Mouse (Mus musculus) testis, postnatal 14 days (tissue): ENCODE measurements around the gene Slmap.
A peak's percentile ranks its signal among the peaks of the same experiment; 100 is the strongest.

Experiments used
- DNase-seq: peaks from one replicate; pipeline ENCODE4 v3.0.0; 2021; ENCODE audit warnings: low spot score

Slmap gene

GRCm38 (mm10) chr14:26476391-26476790 lies 58.3 kb downstream of the Slmap start:
- DNase-seq, result no peak

- DNase-seq, result no peak
Measured at GRCm38 (mm10) chr14:26467974-26468373, 66.8 kb downstream of the Slmap start.

DNA sequence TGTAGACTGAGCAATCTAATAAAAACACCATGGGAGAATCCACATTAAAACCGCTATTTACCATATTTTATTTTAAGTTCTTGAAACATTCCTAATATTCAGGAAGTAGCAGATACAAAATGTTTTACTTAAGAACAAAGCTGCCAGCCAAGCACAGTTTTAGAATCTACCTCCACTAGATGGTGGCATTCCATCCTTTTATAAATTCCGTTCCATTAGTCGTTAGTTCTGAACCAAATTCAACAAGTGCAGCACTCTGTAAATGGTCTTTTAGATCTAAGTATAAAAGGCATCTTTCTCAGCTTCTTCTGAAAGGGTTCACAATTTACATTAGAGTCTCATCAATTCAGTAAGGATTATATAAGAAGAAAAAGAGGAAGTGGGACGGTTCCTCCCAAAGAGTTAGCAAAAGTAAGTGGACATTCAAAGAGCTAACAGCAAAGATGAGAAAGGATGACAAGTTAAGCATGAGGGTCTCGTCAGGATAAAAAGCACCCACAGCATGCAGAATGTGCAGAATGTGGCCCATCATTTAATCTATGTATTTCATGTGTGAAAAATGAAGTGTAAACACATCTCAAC lies 68.1 kb downstream of the Slmap start:
- no peak for DNase-seq

DNA sequence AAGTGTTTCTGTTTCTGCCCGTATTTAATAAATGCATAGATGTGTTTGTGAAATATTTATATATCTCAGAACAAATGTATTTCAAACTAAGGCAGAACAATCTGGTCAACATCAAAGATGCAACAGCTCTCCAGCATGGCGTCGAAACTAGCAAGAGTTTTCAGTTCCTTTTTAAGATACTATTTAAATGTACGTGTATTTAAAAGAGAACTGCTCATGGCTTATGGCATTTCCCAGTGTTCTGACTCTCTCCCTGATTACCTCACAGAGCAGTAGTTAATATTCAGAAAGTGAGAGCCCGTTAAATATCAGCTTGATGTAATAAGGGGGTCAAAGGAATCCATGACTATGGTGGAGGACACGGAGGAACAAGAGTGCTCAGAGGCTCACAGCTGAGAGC lies 68.8 kb downstream of the Slmap start:
- no peak for DNase-seq

DNA sequence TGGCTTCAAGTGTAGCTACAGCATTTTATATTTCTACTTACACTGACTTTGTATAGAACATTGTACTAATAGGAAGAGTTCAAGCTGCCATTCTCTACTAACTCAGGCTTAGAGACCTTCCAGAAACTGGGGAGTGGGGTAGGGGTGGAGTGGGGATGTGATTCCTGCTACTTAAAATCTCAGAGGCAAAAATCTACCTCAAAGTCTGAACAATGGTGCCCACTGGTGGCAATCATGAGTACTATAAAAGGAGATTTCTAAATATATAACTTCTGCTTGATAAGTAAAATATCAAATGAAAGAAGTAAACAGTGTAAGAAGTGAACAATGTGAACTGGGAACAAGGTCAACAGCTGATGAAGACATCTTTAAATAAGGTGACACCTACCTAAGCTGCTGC lies 75.2 kb downstream of the Slmap start:
- no peak for DNase-seq

DNA sequence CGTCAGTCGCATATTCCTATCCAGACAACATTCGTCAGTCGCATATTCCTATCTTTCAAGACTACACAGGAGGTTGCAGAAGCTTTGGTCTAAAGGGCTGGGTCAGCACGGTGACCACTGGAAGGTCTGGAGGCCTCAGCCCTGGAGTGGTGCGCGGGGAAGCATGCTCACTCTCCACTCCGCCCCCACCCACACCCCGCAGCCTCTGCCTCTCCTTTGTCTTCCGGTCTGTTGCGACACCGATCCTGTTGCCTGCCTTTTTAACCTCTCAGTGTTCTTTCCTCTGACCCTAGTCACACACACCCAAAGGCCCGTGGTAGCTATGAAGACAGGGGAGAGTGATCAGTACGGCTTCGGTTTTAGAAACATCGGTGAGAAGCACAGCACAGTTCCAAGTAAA lies 79.9 kb downstream of the Slmap start:
- DNase-seq, result no peak

GRCm38 (mm10) chr14:26450036-26450800 lies 84.5 kb downstream of the Slmap start:
- DNase-seq, result peak; percentile 78

DNA sequence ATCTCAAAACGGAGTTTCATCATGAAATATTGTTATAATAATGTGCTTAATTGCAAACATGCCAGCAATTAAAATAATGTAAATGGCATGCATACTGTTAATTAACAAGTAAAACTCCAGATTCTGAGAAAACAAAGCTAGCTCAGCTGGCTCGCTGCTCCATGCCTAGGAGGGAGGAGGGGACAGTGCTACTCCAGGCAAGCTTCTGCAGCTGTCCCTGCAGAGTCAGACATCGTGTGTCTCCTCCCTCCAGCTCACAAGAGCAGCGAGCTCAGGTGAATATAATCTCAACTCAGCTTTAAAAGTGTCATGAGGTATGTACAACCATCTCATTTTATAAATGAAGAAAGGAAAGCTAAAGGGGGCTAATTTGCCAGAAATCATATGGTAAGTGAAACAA lies 86.2 kb downstream of the Slmap start:
- DNase-seq, result no peak

DNA sequence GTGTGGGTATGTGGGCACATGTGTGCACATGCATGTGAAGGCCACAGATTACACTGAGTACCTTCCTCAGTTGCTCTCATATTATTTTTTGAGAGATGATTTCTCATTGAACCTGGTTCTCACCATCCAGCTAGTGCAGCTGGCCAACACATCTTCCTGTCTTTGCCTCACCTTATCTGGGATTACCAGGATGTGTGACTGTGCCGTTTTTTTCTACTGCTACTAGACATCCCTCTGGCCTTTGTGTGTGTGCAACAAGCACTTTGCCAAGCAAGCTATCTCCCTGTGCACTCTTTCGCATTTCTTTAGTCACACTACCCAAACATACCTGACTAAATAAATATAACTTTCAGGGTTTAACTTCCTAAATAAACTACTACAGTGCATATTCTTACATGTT lies 87.5 kb downstream of the Slmap start:
- no peak for DNase-seq

DNA sequence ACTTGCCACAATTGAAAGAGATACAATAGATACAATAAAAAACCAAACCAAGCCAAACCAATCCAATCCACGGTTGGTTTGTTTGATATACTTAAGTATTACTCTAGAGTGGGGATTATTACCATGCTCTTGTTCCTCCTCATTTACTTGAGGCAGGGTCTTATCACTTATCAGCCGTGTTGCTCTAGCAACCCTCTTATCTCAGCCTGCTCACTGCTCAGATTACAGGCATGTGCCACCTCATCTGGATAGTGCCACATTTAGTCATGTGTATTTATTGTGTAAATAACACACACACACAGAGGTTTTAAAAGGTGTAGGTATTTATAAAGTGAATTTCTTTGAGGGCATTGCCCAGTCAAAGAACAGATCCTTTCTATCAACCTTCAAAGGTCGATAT lies 88.2 kb downstream of the Slmap start:
- no peak for DNase-seq

DNA sequence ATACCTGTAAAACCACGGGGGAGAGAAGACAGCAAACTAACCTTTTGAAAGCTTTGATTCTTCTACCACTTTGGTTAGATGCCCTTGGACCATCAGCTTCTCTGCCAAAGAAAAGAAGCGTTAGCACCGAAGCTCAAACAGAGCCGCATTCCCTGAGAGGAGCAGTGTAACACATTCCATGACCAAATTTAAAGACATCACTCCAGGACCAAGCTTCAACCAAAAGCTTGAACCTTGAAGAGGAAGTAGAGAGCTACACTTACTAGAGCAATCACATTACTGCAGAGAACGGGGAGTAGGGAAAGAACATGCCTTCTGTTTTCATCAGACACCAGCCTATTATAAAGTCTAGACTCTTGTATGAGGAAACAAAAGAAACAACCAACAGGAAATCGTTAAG lies 92.2 kb downstream of the Slmap start:
- no peak for DNase-seq

DNA sequence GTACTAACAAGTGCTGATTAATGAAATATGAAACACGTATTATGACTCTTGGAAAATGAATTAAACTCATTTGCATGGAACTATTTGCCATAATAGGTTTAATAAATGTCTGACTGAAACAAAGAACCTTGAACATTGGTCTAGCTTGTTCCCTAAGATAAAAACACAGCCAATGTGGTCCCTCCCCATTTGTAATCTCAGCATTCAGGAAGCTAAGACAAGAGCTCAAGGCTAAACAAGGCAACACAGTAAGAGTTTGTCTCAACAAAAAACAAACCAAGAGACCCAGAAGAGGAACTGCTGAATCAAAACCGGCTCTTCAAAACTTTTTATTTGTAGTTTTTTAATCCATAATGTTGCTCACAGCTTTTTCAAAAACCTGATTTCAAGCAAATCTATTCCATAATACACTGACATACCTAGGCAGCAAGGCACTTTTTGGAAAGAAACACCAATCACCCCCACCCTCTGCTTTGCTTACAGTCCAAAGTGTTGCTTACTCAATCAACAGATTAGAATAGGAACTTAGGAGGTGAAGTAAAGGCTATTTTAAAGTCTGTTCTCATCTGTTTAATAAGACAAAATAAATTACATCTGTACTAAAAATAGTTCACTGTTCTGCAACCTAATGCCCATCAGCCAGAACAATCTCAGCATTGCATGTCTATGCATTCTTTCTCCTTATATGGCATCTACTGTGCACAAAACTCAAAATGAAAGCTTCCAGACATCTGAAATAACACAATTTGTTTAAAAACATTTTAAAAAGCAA lies 93.5 kb downstream of the Slmap start:
- peak; percentile 69 for DNase-seq

DNA sequence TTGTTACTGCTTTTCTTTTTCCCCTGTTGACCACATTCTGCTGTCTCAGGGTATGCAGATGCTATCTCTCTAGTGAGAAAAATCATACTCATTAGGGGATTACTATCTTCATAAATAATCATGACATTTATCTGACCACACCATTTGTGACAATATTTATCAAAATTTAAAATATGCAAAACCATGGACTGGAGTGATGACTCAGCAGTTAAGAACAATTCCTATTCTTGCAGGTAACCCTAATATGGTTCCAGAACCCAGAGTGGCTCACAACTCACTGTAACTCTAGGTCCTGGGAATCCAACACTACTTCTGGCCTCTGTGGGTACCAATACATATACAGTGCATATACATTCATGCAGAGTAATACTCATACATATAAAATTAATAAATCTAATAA lies 94.7 kb downstream of the Slmap start:
- DNase-seq, result no peak

- DNase-seq, result no peak
Measured at GRCm38 (mm10) chr14:26437771-26438170, 97.0 kb downstream of the Slmap start.

- no peak for DNase-seq
Measured at GRCm38 (mm10) chr14:26436304-26436703, 98.4 kb downstream of the Slmap start.

DNA sequence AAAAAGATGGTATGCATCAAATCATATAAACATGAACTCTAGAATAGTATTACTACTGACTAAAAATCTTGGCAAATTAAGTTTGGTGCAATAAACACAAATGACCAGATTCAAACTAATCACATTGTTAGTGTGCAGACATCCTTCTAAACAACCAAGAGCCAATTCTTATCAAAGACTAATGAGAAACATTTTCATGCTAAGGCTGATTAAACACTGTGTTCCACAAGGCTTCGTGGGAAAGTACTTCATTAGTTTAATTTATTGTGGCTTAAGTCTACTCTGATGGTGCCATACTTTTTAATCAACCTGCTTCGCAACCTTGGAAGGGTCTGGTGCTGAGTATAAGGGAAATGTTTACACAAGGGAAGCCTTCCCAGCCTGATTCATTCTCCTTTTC lies 102.4 kb downstream of the Slmap start:
- DNase-seq, result no peak

DNA sequence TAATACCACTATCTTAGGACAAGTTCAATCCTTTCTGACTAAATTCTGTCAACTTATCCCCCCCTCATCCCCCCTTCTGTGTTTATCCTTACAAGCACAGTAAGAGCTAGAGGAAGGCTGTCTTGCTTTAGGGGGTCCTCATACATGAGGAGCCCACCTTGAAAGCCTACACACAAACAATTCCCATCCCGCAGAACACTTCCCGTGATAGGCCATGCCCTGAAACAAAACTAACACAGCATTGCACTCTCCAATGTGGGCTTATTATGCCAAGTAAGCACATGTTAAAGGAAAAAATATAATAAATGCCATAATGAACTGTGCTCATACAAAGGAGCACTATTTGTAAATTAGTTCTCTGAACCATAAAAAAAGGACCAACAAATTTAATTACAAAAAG lies 102.8 kb downstream of the Slmap start:
- DNase-seq, result no peak

GRCm38 (mm10) chr14:26420231-26420630 lies 114.5 kb downstream of the Slmap start:
- DNase-seq, result no peak

DNA sequence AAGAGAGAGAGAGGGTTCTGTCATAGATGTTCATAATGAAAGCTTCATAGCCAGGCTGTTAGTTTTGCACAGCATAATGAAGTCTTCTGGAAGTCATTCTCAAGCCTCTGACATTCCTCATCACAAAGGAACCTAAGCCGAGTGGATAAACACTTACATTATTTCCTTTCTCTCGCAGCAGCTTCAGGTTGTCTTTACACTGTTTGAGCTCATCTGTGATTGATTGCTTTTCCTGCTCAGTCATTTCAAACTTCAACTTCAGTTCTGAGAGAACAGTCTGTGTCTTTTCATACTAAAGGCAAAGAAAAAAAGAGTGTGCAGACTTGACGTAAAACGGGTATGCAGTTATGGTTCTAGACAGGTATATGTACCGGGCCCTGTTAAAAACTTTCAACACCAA lies 116.8 kb downstream of the Slmap start:
- no peak for DNase-seq

- no peak for DNase-seq
Measured at GRCm38 (mm10) chr14:26417088-26417487, 117.6 kb downstream of the Slmap start.

- DNase-seq, result no peak
Measured at GRCm38 (mm10) chr14:26413581-26413980, 121.2 kb downstream of the Slmap start.

DNA sequence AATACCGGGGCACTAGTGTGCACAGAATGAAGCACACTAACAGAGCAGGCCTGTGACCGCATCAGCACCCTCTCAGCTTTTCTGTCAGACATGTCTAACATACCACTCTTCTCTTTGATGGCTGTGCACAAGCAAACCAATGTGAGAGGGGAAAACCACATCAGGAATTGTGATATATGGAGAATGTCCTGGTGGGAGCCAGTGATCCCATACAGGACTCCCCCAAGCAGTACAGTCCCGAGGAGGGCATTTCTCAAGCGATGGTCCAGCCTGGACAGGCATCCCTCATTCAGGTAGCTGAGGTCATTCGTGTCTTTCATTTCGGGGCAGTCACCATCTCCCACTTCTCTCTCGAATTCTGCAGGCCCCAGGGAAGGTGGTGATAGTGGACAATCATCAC lies 128.0 kb downstream of the Slmap start:
- no peak for DNase-seq

GRCm38 (mm10) chr14:26398508-26399160 lies 136.1 kb downstream of the Slmap start:
- DNase-seq, result no peak
